Mouse (Mus musculus) heart, adult 9 months (tissue): ENCODE measurements at regions not wholly inside any gene's neighbourhood (a gene's known extent, or its start where the extent isn't known, plus 50 kb on each side); places are given as distances from the start of the nearest gene placed in this dataset.

Source experiments
- DNase-seq, 2 experiments: peaks; one replicate each; pipeline ENCODE4 v3.0.0; 2022; ENCODE audit warnings: low spot score in 2 of 2

GRCm38 (mm10) chr7:93136061-93136460 lies 56.4 kb downstream of the Fam181b start:
- peak; percentile 23 to 30 for DNase-seq

- DNase-seq: no peak
Observed at GRCm38 (mm10) chr7:93147379-93147778, 67.7 kb downstream of the Fam181b start.

GRCm38 (mm10) chr7:93151321-93151720 lies 71.7 kb downstream of the Fam181b start:
- DNase-seq: no peak

- no peak for DNase-seq
Observed at GRCm38 (mm10) chr7:93197106-93197505, 117.4 kb downstream of the Fam181b start.
